Mouse (Mus musculus): Measurements from ENCODE around the gene Ccdc73. TPM values are rescaled to one million over a fixed set of nuclear protein-coding genes. Genes with fewer than 3 reads are reported as not detected.
"Not testable (repeated sequence)": the region's sequence is repeated elsewhere in the genome, so short reads cannot be mapped to it uniquely, and the experiment has no call there.

Gene Ccdc73
- polyA plus RNA-seq, 1 experiment from 2014 or later = 1.7 TPM

- peak; percentile 51 for ATAC-seq (ENCODE audit: insufficient read depth)
- WGBS (ENCODE audit: insufficient replicate concordance) = under 1% methylated on average over 62 of the region's 62 CpGs
- Histone ChIP-seq H3K4me2 (peak within 1 kb of the TSS; percentile 75), H3K27ac (replicated peaks) (no peak within 1 kb of the TSS), H3K27me3 (peaks cover 40% of the 10 kb centered on the region), H3K4me1 (replicated peaks) (peaks cover 5% of the 10 kb centered on the region; the same call in 1 of the 2 replicates), H3K4me3 (replicated peaks) (peak within 1 kb of the TSS; percentile 53), H3K9me3 (replicated peaks) (no peaks in the 10 kb centered on the region), H3K36me3 (replicated peaks) (no peaks in the 10 kb centered on the region), H3K9ac (no peak within 1 kb of the TSS)
Observed at GRCm38 (mm10) chr2:104849276-104849990, 18.2 kb upstream of the Ccdc73 start, which contains the start of gene Prrg4. Prrg4 (minus strand) TSS chr2:104849876.

DNA sequence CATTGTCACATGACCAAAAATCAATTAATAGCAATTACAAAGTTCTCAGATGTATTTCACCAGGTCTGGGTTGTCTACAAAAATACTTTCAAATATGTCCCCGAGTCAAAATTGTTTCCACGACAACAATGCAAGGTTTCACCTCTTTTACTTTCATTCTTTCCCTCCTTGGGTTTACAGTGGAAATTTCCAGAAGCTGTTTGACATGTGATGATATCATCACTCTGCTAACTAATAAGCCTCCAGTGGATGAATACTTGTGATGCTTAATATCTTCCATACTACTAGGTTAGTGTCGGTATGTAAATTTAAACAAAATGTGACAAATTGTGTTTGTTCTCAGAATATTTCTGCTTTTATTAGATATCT, 17.6 kb upstream of the Ccdc73 start:
- WGBS (ENCODE audit: insufficient replicate concordance) = 49% methylated on average over 3 of the region's 3 CpGs
- Histone ChIP-seq H3K27ac (replicated peaks) (no peak overlapping the region), H3K36me3 (replicated peaks) (no peaks in the 10 kb centered on the region), H3K9ac (no peak overlapping the region), H3K9me3 (replicated peaks) (no peaks in the 10 kb centered on the region), H3K4me2 (peak overlapping the region; percentile 75), H3K27me3 (peaks cover 40% of the 10 kb centered on the region), H3K4me1 (replicated peaks) (peaks cover 5% of the 10 kb centered on the region; the same call in 1 of the 2 replicates), H3K4me3 (replicated peaks) (peak overlapping the region; percentile 53)
- no peak for ATAC-seq (ENCODE audit: insufficient read depth)

DNA sequence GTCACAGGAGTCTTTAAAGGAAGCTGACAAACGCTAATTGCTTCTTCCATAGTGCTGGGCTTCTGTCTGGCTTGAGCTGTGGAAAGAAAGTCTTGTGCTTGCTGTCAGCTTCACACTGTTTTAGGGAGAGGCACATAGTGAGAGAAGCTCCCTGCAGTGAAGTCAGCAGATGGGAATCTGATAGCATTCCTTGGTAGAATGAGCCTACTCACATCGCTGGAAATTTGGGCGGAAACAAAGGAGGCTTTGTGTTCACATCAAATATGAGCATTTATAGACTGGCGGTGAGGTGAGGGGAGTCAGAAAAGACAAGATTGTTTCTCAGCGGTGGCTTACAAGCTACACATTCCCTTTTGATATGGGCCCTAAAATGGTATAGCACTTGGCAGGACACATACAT, 15.9 kb upstream of the Ccdc73 start:
- Histone ChIP-seq H3K27me3 (peaks cover 40% of the 10 kb centered on the region), H3K4me3 (replicated peaks) (no peak overlapping the region), H3K9ac (no peak overlapping the region), H3K36me3 (replicated peaks) (no peaks in the 10 kb centered on the region), H3K4me1 (replicated peaks) (peaks cover 5% of the 10 kb centered on the region; the same call in 1 of the 2 replicates), H3K4me2 (no peak overlapping the region), H3K27ac (replicated peaks) (no peak overlapping the region), H3K9me3 (replicated peaks) (no peaks in the 10 kb centered on the region)
- no peak for ATAC-seq (ENCODE audit: insufficient read depth)
- 43% methylated on average over 5 of the region's 5 CpGs for WGBS (ENCODE audit: insufficient replicate concordance)

GRCm38 (mm10) chr2:104852546-104852945, 15.1 kb upstream of the Ccdc73 start:
- Histone ChIP-seq H3K4me1 (replicated peaks) (peaks cover 5% of the 10 kb centered on the region; the same call in 1 of the 2 replicates), H3K4me3 (replicated peaks) (no peak overlapping the region), H3K36me3 (replicated peaks) (no peaks in the 10 kb centered on the region), H3K9ac (no peak overlapping the region), H3K27ac (replicated peaks) (no peak overlapping the region), H3K27me3 (peaks cover 40% of the 10 kb centered on the region), H3K9me3 (replicated peaks) (no peaks in the 10 kb centered on the region), H3K4me2 (no peak overlapping the region)
- no peak for ATAC-seq (ENCODE audit: insufficient read depth)
- 70% methylated on average over 7 of the region's 7 CpGs for WGBS (ENCODE audit: insufficient replicate concordance)

DNA sequence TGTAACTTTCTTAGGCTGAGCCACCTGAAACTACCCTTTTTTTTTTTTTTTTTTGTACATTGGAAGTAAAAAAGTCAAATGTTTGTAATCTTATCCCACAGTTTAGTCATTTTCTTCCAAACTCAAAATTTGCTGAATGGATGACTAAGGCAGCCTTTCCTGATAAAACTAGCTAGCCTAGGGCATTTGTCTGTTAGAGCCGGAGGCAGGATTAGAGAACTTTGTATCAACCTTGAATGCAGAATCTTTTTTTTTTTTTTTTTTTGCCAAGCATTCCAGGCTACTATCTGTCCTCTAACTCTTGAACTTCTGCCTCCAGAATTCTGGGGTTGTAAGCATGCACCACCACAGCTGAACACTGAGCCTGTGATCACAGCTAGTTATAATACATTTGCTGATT, 12.8 kb upstream of the Ccdc73 start:
- Histone ChIP-seq H3K4me3 (replicated peaks) (no peak overlapping the region), H3K36me3 (replicated peaks) (no peaks in the 10 kb centered on the region), H3K9ac (no peak overlapping the region), H3K4me2 (no peak overlapping the region), H3K27me3 (peaks cover 21% of the 10 kb centered on the region), H3K9me3 (replicated peaks) (no peaks in the 10 kb centered on the region), H3K27ac (replicated peaks) (no peak overlapping the region), H3K4me1 (replicated peaks) (no peaks in the 10 kb centered on the region)
- ATAC-seq (ENCODE audit: insufficient read depth) = no peak
- 60% methylated on average over 1 of the region's 1 CpGs for WGBS (ENCODE audit: insufficient replicate concordance)

GRCm38 (mm10) chr2:104855732-104856131, 11.9 kb upstream of the Ccdc73 start:
- Histone ChIP-seq H3K4me3 (replicated peaks) (no peak overlapping the region), H3K9ac (no peak overlapping the region), H3K27me3 (peaks cover 14% of the 10 kb centered on the region), H3K36me3 (replicated peaks) (no peaks in the 10 kb centered on the region), H3K4me2 (no peak overlapping the region), H3K27ac (replicated peaks) (no peak overlapping the region), H3K9me3 (replicated peaks) (no peaks in the 10 kb centered on the region), H3K4me1 (replicated peaks) (no peaks in the 10 kb centered on the region)
- 44% methylated on average over 3 of the region's 3 CpGs for WGBS (ENCODE audit: insufficient replicate concordance)
- no peak for ATAC-seq (ENCODE audit: insufficient read depth)

GRCm38 (mm10) chr2:104856218-104856617, 11.4 kb upstream of the Ccdc73 start:
- Histone ChIP-seq H3K27ac (replicated peaks) (no peak overlapping the region), H3K9me3 (replicated peaks) (no peaks in the 10 kb centered on the region), H3K4me1 (replicated peaks) (no peaks in the 10 kb centered on the region), H3K27me3 (peaks cover 11% of the 10 kb centered on the region), H3K4me3 (replicated peaks) (no peak overlapping the region), H3K9ac (no peak overlapping the region), H3K36me3 (replicated peaks) (no peaks in the 10 kb centered on the region), H3K4me2 (no peak overlapping the region)
- 32% methylated on average over 1 of the region's 1 CpGs for WGBS (ENCODE audit: insufficient replicate concordance)
- ATAC-seq (ENCODE audit: insufficient read depth) = no peak

GRCm38 (mm10) chr2:104858083-104858482, 9.5 kb upstream of the Ccdc73 start:
- not testable (repeated sequence) for H3K27ac ChIP-seq (replicated peaks); H3K4me3 ChIP-seq (replicated peaks); H3K9me3 ChIP-seq (replicated peaks); H3K9ac ChIP-seq; H3K27me3 ChIP-seq; H3K36me3 ChIP-seq (replicated peaks); ATAC-seq (ENCODE audit: insufficient read depth); H3K4me1 ChIP-seq (replicated peaks); H3K4me2 ChIP-seq
- WGBS (ENCODE audit: insufficient replicate concordance) = 59% methylated on average over 3 of the region's 3 CpGs

DNA sequence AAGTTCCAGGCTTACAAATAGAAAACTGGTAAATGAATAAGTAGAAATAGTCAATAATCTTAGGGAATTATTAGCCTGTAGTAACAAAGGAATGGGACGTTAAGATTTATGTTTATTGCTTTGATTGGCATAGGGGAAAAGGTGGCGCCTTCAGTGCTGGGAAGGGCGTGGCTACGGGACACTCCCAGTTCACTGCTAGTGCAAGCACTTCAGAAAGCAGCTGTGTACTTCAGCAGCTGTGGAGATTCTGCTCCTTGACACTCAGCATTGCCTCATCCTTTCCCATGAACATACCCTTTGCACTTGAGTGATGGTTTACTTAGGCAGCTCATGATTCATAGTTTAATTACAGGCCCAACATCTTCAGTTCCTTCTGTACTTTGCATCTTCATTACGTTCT, 8.5 kb upstream of the Ccdc73 start:
- WGBS (ENCODE audit: insufficient replicate concordance) = 50% methylated on average over 5 of the region's 5 CpGs
- no peaks in the 10 kb centered on the region for H3K9me3 ChIP-seq (replicated peaks)
- no peak overlapping the region for H3K9ac ChIP-seq

GRCm38 (mm10) chr2:104860426-104860825, 7.2 kb upstream of the Ccdc73 start:
- no peak overlapping the region for H3K9ac ChIP-seq
- H3K27ac ChIP-seq (replicated peaks) = no peak overlapping the region
- H3K36me3 ChIP-seq (replicated peaks) = no peaks in the 10 kb centered on the region
- no peaks in the 10 kb centered on the region for H3K27me3 ChIP-seq
- 78% methylated on average over 10 of the region's 10 CpGs for WGBS (ENCODE audit: insufficient replicate concordance)
- no peak overlapping the region for H3K4me3 ChIP-seq (replicated peaks)
- no peak for ATAC-seq (ENCODE audit: insufficient read depth)
- no peaks in the 10 kb centered on the region for H3K9me3 ChIP-seq (replicated peaks)
- no peak overlapping the region for H3K4me2 ChIP-seq
- no peaks in the 10 kb centered on the region for H3K4me1 ChIP-seq (replicated peaks)

More for the DNA sequence above, 8.5 kb upstream of the Ccdc73 start:
- Histone ChIP-seq H3K4me2 (no peak overlapping the region), H3K4me1 (replicated peaks) (no peaks in the 10 kb centered on the region), H3K4me3 (replicated peaks) (no peak overlapping the region), H3K27me3 (no peaks in the 10 kb centered on the region), H3K36me3 (replicated peaks) (no peaks in the 10 kb centered on the region), H3K27ac (replicated peaks) (no peak overlapping the region)
- ATAC-seq (ENCODE audit: insufficient read depth) = no peak

DNA sequence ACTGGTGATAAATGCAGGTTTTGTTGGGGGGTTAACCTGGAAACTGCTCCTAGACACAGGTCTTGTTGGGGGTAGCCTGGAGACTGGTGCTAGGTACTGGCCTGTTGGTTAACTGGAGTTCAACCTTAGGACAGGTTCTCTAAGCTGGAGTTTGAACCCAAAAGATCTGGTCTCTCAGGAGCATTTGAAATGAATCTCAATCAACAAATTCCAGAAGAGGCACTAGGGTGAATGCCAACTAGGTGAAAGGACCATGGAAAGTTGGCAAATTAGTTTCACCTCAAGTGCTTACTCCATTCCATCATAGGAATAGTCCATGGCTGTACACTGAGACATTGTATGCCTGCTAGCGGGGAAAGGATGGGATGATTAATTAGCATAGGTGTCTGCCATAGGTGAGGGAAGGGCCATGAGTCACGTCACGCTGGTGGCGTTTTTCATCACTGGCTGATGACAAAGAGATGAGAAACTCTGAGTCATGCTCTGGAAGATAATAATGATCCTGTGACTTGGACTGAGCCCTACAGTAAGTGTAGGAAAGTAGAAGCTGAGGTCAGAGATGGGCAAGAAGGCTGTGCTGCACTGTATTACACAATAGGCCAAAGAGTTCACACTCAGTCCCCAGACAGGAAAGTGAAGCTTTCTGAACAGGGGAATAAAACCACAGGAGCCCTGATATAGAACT, 3.3 kb upstream of the Ccdc73 start:
- no peaks in the 10 kb centered on the region for H3K27me3 ChIP-seq
- no peaks in the 10 kb centered on the region for H3K36me3 ChIP-seq (replicated peaks)
- WGBS (ENCODE audit: insufficient replicate concordance) = 69% methylated on average over 4 of the region's 4 CpGs
- no peak overlapping the region for H3K9ac ChIP-seq
- no peak overlapping the region for H3K4me3 ChIP-seq (replicated peaks)
- no peak for ATAC-seq (ENCODE audit: insufficient read depth)
- H3K4me2 ChIP-seq = no peak overlapping the region
- H3K9me3 ChIP-seq (replicated peaks) = no peaks in the 10 kb centered on the region
- H3K4me1 ChIP-seq (replicated peaks) = no peaks in the 10 kb centered on the region
- H3K27ac ChIP-seq (replicated peaks) = no peak overlapping the region
